28 mouse cellular contexts compared by ENCODE assay signal in the genomic region with DNA sequence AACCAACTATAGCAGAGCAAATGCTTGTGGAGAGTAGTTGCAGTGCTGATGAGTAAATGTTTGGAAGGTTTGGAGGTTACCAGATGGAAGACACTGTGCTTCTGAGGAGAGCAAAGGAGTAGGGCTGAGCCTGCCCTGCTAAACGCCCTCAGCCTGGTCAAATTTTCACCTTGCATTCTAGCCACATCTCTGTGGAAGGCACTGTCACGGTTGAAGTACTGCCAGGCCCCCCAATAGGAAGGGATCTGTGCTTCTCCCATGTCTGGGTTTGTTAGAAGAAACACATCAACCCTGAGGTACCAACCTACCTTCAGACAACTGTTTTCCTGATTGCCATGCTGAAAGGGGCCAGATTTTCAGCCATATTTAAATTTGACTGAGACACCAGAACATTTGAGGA.
"Had no signal": no experiment of that assay in that cellular context is flagged by ENCODE, and none has a peak within 500 bp of the region (broad histone marks: within the 10 kb centered on the region; RNA-seq: fewer than 3 reads in every experiment).

No protein-coding gene starts in this region.

- H3K27ac ChIP-seq: heart, embryonic 10.5 days; hindbrain, embryonic 10.5 days; hindbrain, embryonic 12.5 days; hindbrain, embryonic 14.5 days; intestine, embryonic 15.5 days; layer of hippocampus, adult 2 months; left cerebral cortex, adult 2 months; limb, embryonic 10.5 days; limb, embryonic 12.5 days; liver, embryonic 13.5 days; liver, embryonic 15.5 days had no signal

- H3K9ac ChIP-seq: heart, embryonic 12.5 days; hindbrain, embryonic 12.5 days; hindbrain, embryonic 14.5 days; intestine, embryonic 15.5 days; limb, embryonic 12.5 days; liver, embryonic 13.5 days; liver, embryonic 15.5 days; liver, postnatal 0 days had no signal

- H3K4me1 ChIP-seq: heart, embryonic 10.5 days; heart, embryonic 12.5 days; hindbrain, embryonic 10.5 days; intestine, embryonic 15.5 days; limb, embryonic 10.5 days; limb, embryonic 12.5 days; liver, embryonic 13.5 days; liver, embryonic 15.5 days had no signal

- ATAC-seq: hindbrain, embryonic 16.5 days; inflammation-experienced regulatory T-cells, adult 6 months; intestine, embryonic 15.5 days; intestine, postnatal 0 days; liver, postnatal 0 days had no signal

- DNase-seq: gastrocnemius, postnatal 10 days; gastrocnemius, postnatal 25 days; heart, adult 18-20 months; heart, postnatal 10 days; heart, postnatal 4 days; kidney, adult 18-20 months; kidney, adult 8-10 months; kidney, postnatal 10 days; kidney, postnatal 25 days; kidney, postnatal 4 days; liver; liver, embryonic 13.5 days; liver, postnatal 0 days had no signal

- H3K27me3 ChIP-seq: heart, embryonic 12.5 days; hindbrain, embryonic 12.5 days; intestine, embryonic 15.5 days; limb, embryonic 12.5 days; liver, embryonic 13.5 days; liver, embryonic 15.5 days had no signal

- H3K36me3 ChIP-seq: heart, embryonic 10.5 days; heart, embryonic 12.5 days; hindbrain, embryonic 10.5 days; hindbrain, embryonic 12.5 days; intestine, embryonic 15.5 days; limb, embryonic 10.5 days; limb, embryonic 12.5 days; liver, embryonic 13.5 days; liver, embryonic 15.5 days had no signal

- H3K9me3 ChIP-seq: heart, embryonic 10.5 days; heart, embryonic 12.5 days; hindbrain, embryonic 12.5 days; intestine, embryonic 15.5 days; limb, embryonic 10.5 days; limb, embryonic 12.5 days; liver, embryonic 15.5 days had no signal

- H3K4me3 ChIP-seq: heart, embryonic 10.5 days; heart, embryonic 12.5 days; hindbrain, embryonic 10.5 days; hindbrain, embryonic 12.5 days; intestine, embryonic 15.5 days; layer of hippocampus, adult 2 months; left cerebral cortex, adult 2 months; limb, embryonic 10.5 days; limb, embryonic 12.5 days; liver, embryonic 13.5 days; liver, embryonic 15.5 days had no signal

- H3K4me2 ChIP-seq: heart, embryonic 12.5 days; hindbrain, embryonic 12.5 days; hindbrain, embryonic 14.5 days; intestine, embryonic 15.5 days; limb, embryonic 12.5 days; liver, embryonic 11.5 days; liver, embryonic 13.5 days; liver, embryonic 15.5 days had no signal
